Mouse (Mus musculus): ENCODE results near the gene Fbxo24. TPM values are rescaled to one million over a fixed set of nuclear protein-coding genes. Genes with fewer than 3 reads are reported as not detected.
A peak's percentile ranks its signal among the peaks of the same experiment; 100 is the strongest.

The Fbxo24 gene
- polyA plus RNA-seq, 1 experiment from 2014 or later, result 0.11 TPM

- H3K27ac ChIP-seq, result peak overlapping the region; percentile 91
- peaks cover 21% of the 10 kb centered on the region for H3K4me1 ChIP-seq (replicated peaks)
- peak overlapping the region; percentile 81 for H3K4me3 ChIP-seq
- ATAC-seq (replicated peaks; ENCODE audit: insufficient number of reproducible peaks, insufficient read depth, low FRiP score, low read depth), result peak; percentile 37
- H3K4me2 ChIP-seq, result peak overlapping the region; percentile 91
- WGBS, result 2% methylated on average over 19 of the region's 19 CpGs
- H3K9me3 ChIP-seq (replicated peaks), result no peaks in the 10 kb centered on the region
- peaks cover 11% of the 10 kb centered on the region for H3K36me3 ChIP-seq
- H3K9ac ChIP-seq, result peak overlapping the region; percentile 80
- H3K27me3 ChIP-seq, result no peaks in the 10 kb centered on the region
These were observed 28.6 kb downstream of the Fbxo24 start for GRCm38 (mm10) chr5:137600281-137600618.

GRCm38 (mm10) chr5:137599600-137599999 is 29.2 kb downstream of the Fbxo24 start:
- peak overlapping the region; percentile 80 for H3K9ac ChIP-seq
- peak overlapping the region; percentile 91; the same call in 1 of the 2 replicates for H3K27ac ChIP-seq
- 55% methylated on average over 9 of the region's 9 CpGs for WGBS
- H3K4me2 ChIP-seq, result peak overlapping the region; percentile 91
- no peak for ATAC-seq (replicated peaks; ENCODE audit: insufficient number of reproducible peaks, insufficient read depth, low FRiP score, low read depth)
- no peaks in the 10 kb centered on the region for H3K27me3 ChIP-seq
- no peaks in the 10 kb centered on the region for H3K9me3 ChIP-seq (replicated peaks)
- H3K4me3 ChIP-seq, result peak overlapping the region; percentile 81
- H3K36me3 ChIP-seq, result peaks cover 10% of the 10 kb centered on the region
- H3K4me1 ChIP-seq (replicated peaks), result peaks cover 21% of the 10 kb centered on the region

GRCm38 (mm10) chr5:137598100-137598826 is 30.5 kb downstream of the Fbxo24 start:
- Histone ChIP-seq H3K4me1 (replicated peaks) (peaks cover 20% of the 10 kb centered on the region), H3K36me3 (peaks cover 6% of the 10 kb centered on the region), H3K9me3 (replicated peaks) (no peaks in the 10 kb centered on the region), H3K27me3 (no peaks in the 10 kb centered on the region), H3K4me2 (no peak overlapping the region), H3K27ac (no peak overlapping the region), H3K9ac (no peak overlapping the region), H3K4me3 (no peak overlapping the region)
- 69% methylated on average over 2 of the region's 2 CpGs for WGBS
- no peak for ATAC-seq (replicated peaks; ENCODE audit: insufficient number of reproducible peaks, insufficient read depth, low FRiP score, low read depth)

GRCm38 (mm10) chr5:137597625-137598024 is 31.2 kb downstream of the Fbxo24 start:
- H3K36me3 ChIP-seq, result peaks cover 6% of the 10 kb centered on the region
- peaks cover 17% of the 10 kb centered on the region for H3K4me1 ChIP-seq (replicated peaks)
- no peak overlapping the region for H3K4me2 ChIP-seq
- H3K27ac ChIP-seq, result no peak overlapping the region
- no peak overlapping the region for H3K4me3 ChIP-seq
- WGBS, result 91% methylated on average over 6 of the region's 6 CpGs
- ATAC-seq (replicated peaks; ENCODE audit: insufficient number of reproducible peaks, insufficient read depth, low FRiP score, low read depth), result no peak
- no peaks in the 10 kb centered on the region for H3K27me3 ChIP-seq
- H3K9me3 ChIP-seq (replicated peaks), result no peaks in the 10 kb centered on the region
- H3K9ac ChIP-seq, result no peak overlapping the region

DNA sequence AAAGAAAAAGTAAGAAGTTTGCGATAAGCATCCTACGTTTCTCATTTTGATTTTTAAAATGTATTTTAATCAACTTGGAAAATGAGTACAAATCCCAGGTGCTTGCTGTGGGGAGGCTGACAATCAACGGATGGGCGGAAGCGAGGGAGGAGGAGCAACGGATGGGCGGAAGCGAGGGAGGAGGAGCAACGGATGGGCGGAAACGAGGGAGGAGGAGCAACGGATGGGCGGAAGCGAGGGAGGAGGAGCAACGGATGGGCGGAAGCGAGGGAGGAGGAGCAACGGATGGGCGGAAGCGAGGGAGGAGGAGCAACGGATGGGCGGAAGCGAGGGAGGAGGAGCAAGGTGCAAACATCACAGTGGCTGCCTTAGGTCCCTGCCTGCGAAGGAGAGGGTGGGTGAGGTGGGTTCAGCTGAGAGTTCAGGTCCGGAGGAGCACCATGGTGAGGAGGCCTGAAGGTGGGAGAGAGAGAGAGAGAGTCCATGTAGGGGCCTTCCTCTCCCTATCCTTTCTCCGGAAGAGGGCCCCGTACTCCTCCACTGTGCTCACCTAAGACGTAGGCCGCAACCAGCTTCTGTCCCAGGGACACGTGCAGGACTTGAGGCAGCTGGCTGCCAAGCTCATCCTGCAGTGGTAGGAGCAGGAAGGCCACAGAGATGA is 32.1 kb downstream of the Fbxo24 start:
- Histone ChIP-seq H3K27ac (no peak overlapping the region; the same call in 1 of the 2 replicates), H3K4me3 (no peak overlapping the region)
- WGBS, result 35% methylated on average over 30 of the region's 30 CpGs

DNA sequence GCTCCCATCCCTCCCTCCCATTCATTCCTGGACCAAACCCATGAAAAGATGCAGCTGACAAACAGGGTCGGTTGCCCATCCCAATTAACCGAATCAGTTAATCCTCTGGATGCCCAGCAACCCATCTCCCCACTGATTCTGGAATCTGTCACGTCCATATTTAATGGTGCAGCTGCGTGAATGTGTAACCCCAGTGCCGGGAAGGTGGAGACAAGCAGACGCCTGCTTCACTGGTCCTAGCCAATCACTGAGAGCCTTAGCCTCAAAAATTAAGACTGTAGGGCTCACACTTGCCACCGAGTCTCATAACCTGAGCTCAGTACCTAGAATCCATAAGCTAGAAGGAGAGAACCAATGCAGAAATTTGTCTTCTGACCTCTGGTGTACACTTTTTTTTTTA is 32.9 kb downstream of the Fbxo24 start:
- H3K4me1 ChIP-seq (replicated peaks), result peaks cover 13% of the 10 kb centered on the region
- H3K9me3 ChIP-seq (replicated peaks), result no peaks in the 10 kb centered on the region
- no peak overlapping the region for H3K4me2 ChIP-seq
- H3K27ac ChIP-seq, result no peak overlapping the region
- 77% methylated on average over 7 of the region's 7 CpGs for WGBS
- no peak overlapping the region for H3K9ac ChIP-seq
- H3K4me3 ChIP-seq, result no peak overlapping the region
- no peak for ATAC-seq (replicated peaks; ENCODE audit: insufficient number of reproducible peaks, insufficient read depth, low FRiP score, low read depth)
- no peaks in the 10 kb centered on the region for H3K27me3 ChIP-seq
- H3K36me3 ChIP-seq, result peaks cover 6% of the 10 kb centered on the region

More for the DNA sequence above, 32.1 kb downstream of the Fbxo24 start:
- H3K9me3 ChIP-seq (replicated peaks), result no peaks in the 10 kb centered on the region
- peaks cover 6% of the 10 kb centered on the region for H3K36me3 ChIP-seq
- no peaks in the 10 kb centered on the region for H3K27me3 ChIP-seq
- peak overlapping the region; percentile 18; the same call in 1 of the 2 replicates for H3K4me2 ChIP-seq
- no peak overlapping the region for H3K9ac ChIP-seq
- peaks cover 13% of the 10 kb centered on the region for H3K4me1 ChIP-seq (replicated peaks)
- ATAC-seq (replicated peaks; ENCODE audit: insufficient number of reproducible peaks, insufficient read depth, low FRiP score, low read depth), result no peak

DNA sequence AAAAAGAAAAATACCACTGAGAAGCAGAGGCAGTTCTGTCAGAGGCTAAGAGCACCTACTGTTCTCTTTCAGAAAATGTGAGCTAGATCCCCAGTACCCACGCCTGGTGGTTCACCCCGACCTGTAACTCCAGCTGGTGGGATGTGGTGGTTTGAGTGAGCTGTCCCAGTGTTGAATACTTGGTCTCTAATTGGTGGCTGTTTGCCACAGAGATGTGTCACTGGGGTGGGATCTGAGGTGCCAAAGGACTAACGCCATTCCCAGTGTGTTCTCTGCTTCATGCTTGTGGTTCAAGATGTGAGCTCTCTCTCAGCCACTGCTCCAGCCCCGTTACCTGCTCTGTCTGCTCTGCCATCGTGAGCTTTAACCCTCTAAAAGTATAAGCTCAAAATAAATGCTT is 38.3 kb downstream of the Fbxo24 start:
- 75% methylated on average over 5 of the region's 5 CpGs for WGBS
- no peak overlapping the region for H3K4me3 ChIP-seq
- no peaks in the 10 kb centered on the region for H3K27me3 ChIP-seq
- no peak overlapping the region for H3K4me2 ChIP-seq
- no peak overlapping the region for H3K27ac ChIP-seq
- no peak for ATAC-seq (replicated peaks; ENCODE audit: insufficient number of reproducible peaks, insufficient read depth, low FRiP score, low read depth)
- H3K9ac ChIP-seq, result no peak overlapping the region
- no peaks in the 10 kb centered on the region for H3K9me3 ChIP-seq (replicated peaks)
- no peaks in the 10 kb centered on the region for H3K4me1 ChIP-seq (replicated peaks)
- no peaks in the 10 kb centered on the region for H3K36me3 ChIP-seq

DNA sequence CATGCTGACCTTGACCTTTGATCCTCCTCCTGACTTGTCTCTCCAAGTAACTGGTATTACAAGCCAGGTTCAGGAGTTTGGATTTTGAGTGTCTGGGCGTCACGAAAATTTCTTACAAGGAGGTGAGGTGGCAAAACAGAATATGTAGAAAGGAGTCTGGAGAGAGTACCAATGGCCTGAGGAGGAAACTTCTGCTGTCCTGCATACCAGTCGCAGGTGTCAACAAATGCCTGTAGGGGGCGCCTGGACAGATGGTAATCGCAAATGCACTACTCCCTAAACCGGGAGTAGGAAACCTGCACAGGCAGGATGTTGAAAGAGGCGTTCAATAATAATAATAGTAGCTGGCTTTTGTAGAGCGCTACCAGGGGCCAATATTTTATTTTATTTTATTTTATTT is 43.8 kb downstream of the Fbxo24 start:
- Histone ChIP-seq H3K4me1 (replicated peaks) (peaks cover 11% of the 10 kb centered on the region), H3K27ac (no peak overlapping the region), H3K27me3 (peaks cover 25% of the 10 kb centered on the region), H3K4me2 (no peak overlapping the region), H3K36me3 (no peaks in the 10 kb centered on the region), H3K9ac (no peak overlapping the region), H3K4me3 (no peak overlapping the region), H3K9me3 (replicated peaks) (no peaks in the 10 kb centered on the region)
- 29% methylated on average over 8 of the region's 8 CpGs for WGBS
- no peak for ATAC-seq (replicated peaks; ENCODE audit: insufficient number of reproducible peaks, insufficient read depth, low FRiP score, low read depth)

- Histone ChIP-seq H3K9me3 (replicated peaks) (no peaks in the 10 kb centered on the region), H3K9ac (peak overlapping the region; percentile 42), H3K4me2 (peak overlapping the region; percentile 76), H3K27me3 (peaks cover 25% of the 10 kb centered on the region), H3K27ac (no peak overlapping the region), H3K4me3 (peak overlapping the region; percentile 48), H3K36me3 (no peaks in the 10 kb centered on the region), H3K4me1 (replicated peaks) (peaks cover 11% of the 10 kb centered on the region)
- 0 out of 2 replicates have a peak, but pooled peaks have one; percentile 21 for ATAC-seq (replicated peaks; ENCODE audit: insufficient number of reproducible peaks, insufficient read depth, low FRiP score, low read depth)
- WGBS, result 13% methylated on average over 27 of the region's 27 CpGs
These were observed 45.1 kb downstream of the Fbxo24 start for GRCm38 (mm10) chr5:137583670-137584169.

GRCm38 (mm10) chr5:137582702-137583101 is 46.1 kb downstream of the Fbxo24 start:
- peaks cover 25% of the 10 kb centered on the region for H3K27me3 ChIP-seq
- 22% methylated on average over 8 of the region's 8 CpGs for WGBS
- H3K4me2 ChIP-seq, result no peak overlapping the region
- no peak overlapping the region for H3K4me3 ChIP-seq
- peaks cover 11% of the 10 kb centered on the region for H3K4me1 ChIP-seq (replicated peaks)
- H3K27ac ChIP-seq, result no peak overlapping the region
- no peaks in the 10 kb centered on the region for H3K36me3 ChIP-seq
- H3K9me3 ChIP-seq (replicated peaks), result no peaks in the 10 kb centered on the region
- ATAC-seq (replicated peaks; ENCODE audit: insufficient number of reproducible peaks, insufficient read depth, low FRiP score, low read depth), result no peak
- H3K9ac ChIP-seq, result no peak overlapping the region

- Histone ChIP-seq H3K27ac (no peak overlapping the region), H3K27me3 (peaks cover 25% of the 10 kb centered on the region), H3K36me3 (no peaks in the 10 kb centered on the region), H3K4me1 (replicated peaks) (peaks cover 11% of the 10 kb centered on the region), H3K9me3 (replicated peaks) (no peaks in the 10 kb centered on the region), H3K4me2 (no peak overlapping the region), H3K9ac (no peak overlapping the region), H3K4me3 (no peak overlapping the region)
- ATAC-seq (replicated peaks; ENCODE audit: insufficient number of reproducible peaks, insufficient read depth, low FRiP score, low read depth), result no peak
- WGBS, result 65% methylated on average over 6 of the region's 6 CpGs
These were observed 48.6 kb downstream of the Fbxo24 start for GRCm38 (mm10) chr5:137580246-137580645.
